In the genomic region with DNA sequence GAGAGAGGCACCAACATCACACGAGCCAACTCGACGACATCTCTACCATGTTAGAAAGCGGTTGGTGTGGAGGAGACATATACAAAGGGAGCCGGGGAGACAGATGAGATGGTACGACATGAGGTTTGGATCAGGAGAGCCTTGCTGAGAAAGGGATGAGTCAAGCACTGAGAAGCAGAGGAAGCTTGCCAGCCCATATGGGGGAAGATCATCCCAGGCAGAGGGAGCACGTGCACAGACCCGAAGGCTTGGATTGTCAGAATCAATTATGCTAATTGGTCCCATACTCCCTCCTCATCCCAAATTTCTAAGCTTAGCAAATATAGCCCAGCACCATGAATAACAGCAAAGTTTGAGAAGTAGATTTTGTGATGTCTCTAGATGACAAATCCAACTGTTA, we compare ENCODE assay signal across 18 mouse cellular contexts. TPM values are rescaled to one million over a fixed set of nuclear protein-coding genes. Genes with fewer than 3 reads are reported as not detected.
DNase-seq lines count a peak whose midpoint lies in the region; ATAC-seq and TF ChIP-seq lines count a peak whose summit lies in the region.
"Had no signal": no experiment of that assay in that cellular context is flagged by ENCODE, and none has a peak within 500 bp of the region (broad histone marks: within the 10 kb centered on the region; RNA-seq: fewer than 3 reads in every experiment).

No protein-coding gene starts in this region.

- 88% methylated on average over 8 of the region's 8 CpGs for WGBS in kidney, embryonic 14.5 days
- 81% methylated on average over 8 of the region's 8 CpGs for WGBS in neural tube, embryonic 15.5 days

- H3K36me3 ChIP-seq in kidney, embryonic 14.5 days (ENCODE audit: control insufficient read depth, insufficient read depth, low read length), result no peaks in the 10 kb centered on the region
- H3K36me3 ChIP-seq in neural tube, embryonic 15.5 days, result no peaks in the 10 kb centered on the region
- H3K36me3 ChIP-seq: hindbrain, embryonic 15.5 days; neural tube, embryonic 12.5 days had no signal

- no peak for DNase-seq in frontal cortex, postnatal 25 days (ENCODE audit: low spot score in 2 of 2)
- peak; percentile 32 for DNase-seq in brain, embryonic 14.5 days (ENCODE audit: low read depth)
- DNase-seq in frontal cortex, postnatal 36 days (ENCODE audit: low spot score in 2 of 2), result peak; percentile 43 to 49
- peak; percentile 27 to 36 for DNase-seq in right cerebral cortex, adult 2 months (ENCODE audit: low spot score in 2 of 2)
- DNase-seq in embryo, embryonic 10.5 days (ENCODE audit: low spot score), result no peak
- DNase-seq: cerebellum, adult 2 months; embryo, embryonic 11 days; heart, postnatal 10 days; kidney, adult 11 months; kidney, postnatal 14 days; lung, postnatal 10 days; thymus, adult 2 months had no signal

- ATAC-seq in frontal cortex, adult (ENCODE audit: low TSS enrichment), result peak; percentile 65
- ATAC-seq in kidney, embryonic 14.5 days (ENCODE audit: low FRiP score, low TSS enrichment), result no peak
- no peak for ATAC-seq in neural tube, embryonic 15.5 days (ENCODE audit: low FRiP score)

- H3K27me3 ChIP-seq in kidney, embryonic 14.5 days (ENCODE audit: control insufficient read depth, insufficient read depth, low read length), result no peaks in the 10 kb centered on the region; the same call in 1 of the 2 replicates
- no peaks in the 10 kb centered on the region for H3K27me3 ChIP-seq in neural tube, embryonic 15.5 days (replicated peaks)
- H3K27me3 ChIP-seq: hindbrain, embryonic 15.5 days; neural tube, embryonic 12.5 days had no signal

- H3K4me3 ChIP-seq in kidney, embryonic 14.5 days (ENCODE audit: low read length), result no peak overlapping the region
- no peak overlapping the region for H3K4me3 ChIP-seq in neural tube, embryonic 15.5 days (replicated peaks)
- H3K4me3 ChIP-seq: hindbrain, embryonic 15.5 days; neural tube, embryonic 12.5 days had no signal

- H3K9ac ChIP-seq in kidney, embryonic 14.5 days (ENCODE audit: low read depth, low read length), result no peak overlapping the region
- H3K9ac ChIP-seq in neural tube, embryonic 15.5 days (replicated peaks), result no peak overlapping the region
- H3K9ac ChIP-seq: hindbrain, embryonic 15.5 days; liver, embryonic 14.5 days; neural tube, embryonic 12.5 days had no signal

- H3K4me1 ChIP-seq in kidney, embryonic 14.5 days (ENCODE audit: control insufficient read depth, insufficient read depth, low read length), result no peaks in the 10 kb centered on the region
- H3K4me1 ChIP-seq in neural tube, embryonic 15.5 days, result no peaks in the 10 kb centered on the region; the same call in 1 of the 2 replicates
- H3K4me1 ChIP-seq: hindbrain, embryonic 15.5 days; neural tube, embryonic 12.5 days had no signal

- H3K9me3 ChIP-seq in kidney, embryonic 14.5 days (ENCODE audit: control insufficient read depth, low read length), result no peaks in the 10 kb centered on the region
- no peaks in the 10 kb centered on the region for H3K9me3 ChIP-seq in neural tube, embryonic 15.5 days (replicated peaks)
- H3K9me3 ChIP-seq: hindbrain, embryonic 15.5 days; neural tube, embryonic 12.5 days had no signal

- TF ChIP-seq POLR2A in brain, embryonic 14.5 days (IDR thresholded peaks at IDR 0.05; ENCODE audit: borderline replicate concordance, extremely low read depth, insufficient read depth, insufficient read length, poor library complexity, severe bottlenecking), result no peak

- H3K27ac ChIP-seq in kidney, embryonic 14.5 days (ENCODE audit: low read depth, low read length), result no peak overlapping the region
- H3K27ac ChIP-seq in neural tube, embryonic 15.5 days (replicated peaks), result no peak overlapping the region
- H3K27ac ChIP-seq: hindbrain, embryonic 15.5 days; liver, embryonic 14.5 days; neural tube, embryonic 12.5 days had no signal

- TF ChIP-seq CTCF in brain, embryonic 14.5 days (IDR thresholded peaks at IDR 0.05; ENCODE audit: borderline replicate concordance, extremely low read depth, insufficient read depth, insufficient read length), result no peak

- no peak overlapping the region for H3K4me2 ChIP-seq in kidney, embryonic 14.5 days (replicated peaks; ENCODE audit: low read depth, low read length)
- H3K4me2 ChIP-seq in neural tube, embryonic 15.5 days, result no peak overlapping the region
- H3K4me2 ChIP-seq: hindbrain, embryonic 15.5 days; neural tube, embryonic 12.5 days had no signal

RNA-seq across cellular contexts. Expression of a gene that starts 42.8 kb away (rescaled TPM):
- 48.6 and 95.1 TPM in 2 replicates for polyA plus RNA-seq in brain, embryonic 14.5 days (2012; rRNA removed)
- polyA plus RNA-seq in kidney, embryonic 14.5 days (2014; fragmentation: Nextera tagmentation; extraction: Ambion mirVana), result 42.6 and 48.5 TPM in 2 replicates
- 217 and 248 TPM in 2 replicates for polyA plus RNA-seq in neural tube, embryonic 15.5 days (2015; fragmentation: Nextera tagmentation; extraction: Ambion mirVana)

Comparison
In these comparisons a context has a peak if more than half of its experiments do, and no peak if none do; other contexts are left out.
1. DNase-seq: peak in brain, embryonic 14.5 days (single experiment), frontal cortex, postnatal 36 days (2 of 2) and right cerebral cortex, adult 2 months (2 of 2); none in frontal cortex, postnatal 25 days (0 of 2) and embryo, embryonic 10.5 days (single experiment).